Mouse (Mus musculus): ENCODE results near the gene Tbc1d1. TPM values are rescaled to one million over a fixed set of nuclear protein-coding genes. Genes with fewer than 3 reads are reported as not detected.
A peak's percentile ranks its signal among the peaks of the same experiment; 100 is the strongest.

The Tbc1d1 gene
- polyA plus RNA-seq, 1 experiment, result 17.0 TPM

GRCm38 (mm10) chr5:64228252-64228651 lies 72.1 kb downstream of the Tbc1d1 start:
- no peak for DNase-seq
- Histone ChIP-seq H3K4me3 (ENCODE audit: control insufficient read depth, insufficient read depth, low read length) (no peak overlapping the region), H3K4me1 (replicated peaks; ENCODE audit: control insufficient read depth, insufficient read depth, low read length) (peaks cover 13% of the 10 kb centered on the region), H3K27ac (ENCODE audit: control insufficient read depth, insufficient read depth, low read length) (no peak overlapping the region), H3K36me3 (ENCODE audit: control insufficient read depth, insufficient read depth, low read length) (no peaks in the 10 kb centered on the region), H3K27me3 (ENCODE audit: control insufficient read depth, insufficient read depth, low read length) (no peaks in the 10 kb centered on the region)
- TF ChIP-seq POLR2A (IDR thresholded peaks at IDR 0.05; ENCODE audit: control insufficient read depth, extremely low read depth, insufficient read depth, low read length, poor library complexity), result no peak
- no peak for TF ChIP-seq CTCF (IDR thresholded peaks at IDR 0.05; ENCODE audit: borderline replicate concordance, control insufficient read depth, extremely low read depth, insufficient read depth, low read length, poor library complexity)
- 93% methylated on average over 3 of the region's 3 CpGs for WGBS

- DNase-seq, result peak; percentile 18
- WGBS, result 54% methylated on average over 12 of the region's 12 CpGs
- H3K4me1 ChIP-seq (replicated peaks; ENCODE audit: control insufficient read depth, insufficient read depth, low read length), result peaks cover 17% of the 10 kb centered on the region
- no peak for TF ChIP-seq CTCF (IDR thresholded peaks at IDR 0.05; ENCODE audit: borderline replicate concordance, control insufficient read depth, extremely low read depth, insufficient read depth, low read length, poor library complexity)
- TF ChIP-seq POLR2A (IDR thresholded peaks at IDR 0.05; ENCODE audit: control insufficient read depth, extremely low read depth, insufficient read depth, low read length, poor library complexity), result no peak
- peak overlapping the region; percentile 35 for H3K4me3 ChIP-seq (ENCODE audit: control insufficient read depth, insufficient read depth, low read length)
- H3K36me3 ChIP-seq (ENCODE audit: control insufficient read depth, insufficient read depth, low read length), result no peaks in the 10 kb centered on the region
- no peak overlapping the region for H3K27ac ChIP-seq (ENCODE audit: control insufficient read depth, insufficient read depth, low read length)
- no peaks in the 10 kb centered on the region for H3K27me3 ChIP-seq (ENCODE audit: control insufficient read depth, insufficient read depth, low read length)
Measured at GRCm38 (mm10) chr5:64229336-64229866, 73.3 kb downstream of the Tbc1d1 start.

GRCm38 (mm10) chr5:64230061-64230466 lies 74.0 kb downstream of the Tbc1d1 start:
- Histone ChIP-seq H3K36me3 (ENCODE audit: control insufficient read depth, insufficient read depth, low read length) (no peaks in the 10 kb centered on the region), H3K27ac (ENCODE audit: control insufficient read depth, insufficient read depth, low read length) (no peak overlapping the region), H3K4me3 (ENCODE audit: control insufficient read depth, insufficient read depth, low read length) (peak overlapping the region; percentile 96), H3K27me3 (ENCODE audit: control insufficient read depth, insufficient read depth, low read length) (no peaks in the 10 kb centered on the region), H3K4me1 (replicated peaks; ENCODE audit: control insufficient read depth, insufficient read depth, low read length) (peaks cover 21% of the 10 kb centered on the region)
- peak; percentile 38; the same call in 1 of the 2 replicates for TF ChIP-seq POLR2A (IDR thresholded peaks at IDR 0.05; ENCODE audit: control insufficient read depth, extremely low read depth, insufficient read depth, low read length, poor library complexity)
- no peak for TF ChIP-seq CTCF (IDR thresholded peaks at IDR 0.05; ENCODE audit: borderline replicate concordance, control insufficient read depth, extremely low read depth, insufficient read depth, low read length, poor library complexity)
- WGBS, result under 1% methylated on average over 28 of the region's 48 CpGs
- peak; percentile 91 for DNase-seq

DNA sequence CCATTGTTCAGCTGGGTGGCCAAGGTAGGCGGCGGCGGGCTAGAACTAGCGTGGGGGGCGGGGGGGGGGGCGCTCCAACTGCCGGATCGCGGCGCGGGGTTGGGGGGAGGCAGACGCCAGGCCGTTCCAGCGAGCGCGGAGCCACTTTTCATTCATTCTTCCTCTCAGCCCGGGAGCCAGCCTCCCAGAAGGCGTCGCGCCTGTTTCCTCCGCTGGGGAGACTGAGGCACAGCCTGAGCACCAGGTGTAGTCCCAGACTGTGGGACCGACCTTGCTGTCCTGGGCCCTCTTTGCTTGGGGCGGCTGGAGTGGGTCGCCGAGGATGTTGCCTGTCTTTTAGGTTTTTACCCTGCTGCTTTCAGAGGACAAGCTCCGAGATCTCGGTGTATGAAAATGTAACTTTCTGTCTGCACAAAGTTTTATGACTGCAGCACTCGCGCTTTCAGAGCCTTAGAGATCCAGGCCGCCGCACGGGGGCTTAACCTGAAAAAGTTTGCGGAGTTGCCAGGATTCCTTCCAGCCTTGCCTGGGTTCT lies 74.5 kb downstream of the Tbc1d1 start:
- Histone ChIP-seq H3K36me3 (ENCODE audit: control insufficient read depth, insufficient read depth, low read length) (no peaks in the 10 kb centered on the region), H3K4me1 (replicated peaks; ENCODE audit: control insufficient read depth, insufficient read depth, low read length) (peaks cover 21% of the 10 kb centered on the region), H3K27me3 (ENCODE audit: control insufficient read depth, insufficient read depth, low read length) (no peaks in the 10 kb centered on the region), H3K4me3 (ENCODE audit: control insufficient read depth, insufficient read depth, low read length) (peak overlapping the region; percentile 96), H3K27ac (ENCODE audit: control insufficient read depth, insufficient read depth, low read length) (peak overlapping the region; percentile 29; the same call in 1 of the 2 replicates)
- peak; percentile 53 for DNase-seq
- TF ChIP-seq POLR2A (IDR thresholded peaks at IDR 0.05; ENCODE audit: control insufficient read depth, extremely low read depth, insufficient read depth, low read length, poor library complexity), result no peak
- WGBS, result under 1% methylated on average over 17 of the region's 33 CpGs

DNA sequence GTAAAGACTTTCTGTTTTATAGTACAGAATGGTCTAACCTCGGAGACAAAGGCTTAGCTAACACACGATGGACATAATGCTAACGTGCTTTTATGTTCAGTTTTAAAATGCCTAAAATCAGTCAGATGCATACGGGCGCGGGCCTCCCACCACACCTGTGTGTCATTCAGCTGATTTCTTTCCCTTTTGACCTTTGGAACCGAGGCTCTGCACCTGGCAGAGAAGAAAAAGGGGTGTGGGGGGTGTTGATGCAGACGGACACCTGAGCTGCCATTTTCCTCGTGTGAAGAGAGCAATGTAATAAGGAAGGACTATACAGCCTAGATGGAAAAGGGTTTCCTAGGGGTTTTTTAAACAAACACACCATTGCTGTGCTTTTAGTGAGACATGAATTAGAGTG lies 76.8 kb downstream of the Tbc1d1 start:
- H3K27ac ChIP-seq (ENCODE audit: control insufficient read depth, insufficient read depth, low read length), result no peak overlapping the region
- WGBS, result 70% methylated on average over 9 of the region's 9 CpGs
- no peaks in the 10 kb centered on the region for H3K36me3 ChIP-seq (ENCODE audit: control insufficient read depth, insufficient read depth, low read length)
- no peak overlapping the region for H3K4me3 ChIP-seq (ENCODE audit: control insufficient read depth, insufficient read depth, low read length)
- H3K4me1 ChIP-seq (replicated peaks; ENCODE audit: control insufficient read depth, insufficient read depth, low read length), result peaks cover 24% of the 10 kb centered on the region
- TF ChIP-seq POLR2A (IDR thresholded peaks at IDR 0.05; ENCODE audit: control insufficient read depth, extremely low read depth, insufficient read depth, low read length, poor library complexity), result no peak
- no peak for TF ChIP-seq CTCF (IDR thresholded peaks at IDR 0.05; ENCODE audit: borderline replicate concordance, control insufficient read depth, extremely low read depth, insufficient read depth, low read length, poor library complexity)
- no peak for DNase-seq
- H3K27me3 ChIP-seq (ENCODE audit: control insufficient read depth, insufficient read depth, low read length), result no peaks in the 10 kb centered on the region

GRCm38 (mm10) chr5:64234269-64234985 lies 78.3 kb downstream of the Tbc1d1 start:
- Histone ChIP-seq H3K4me3 (ENCODE audit: control insufficient read depth, insufficient read depth, low read length) (no peak overlapping the region), H3K27me3 (ENCODE audit: control insufficient read depth, insufficient read depth, low read length) (no peaks in the 10 kb centered on the region), H3K4me1 (replicated peaks; ENCODE audit: control insufficient read depth, insufficient read depth, low read length) (peaks cover 24% of the 10 kb centered on the region), H3K27ac (ENCODE audit: control insufficient read depth, insufficient read depth, low read length) (no peak overlapping the region), H3K36me3 (ENCODE audit: control insufficient read depth, insufficient read depth, low read length) (no peaks in the 10 kb centered on the region)
- 36% methylated on average over 8 of the region's 8 CpGs for WGBS
- TF ChIP-seq CTCF (IDR thresholded peaks at IDR 0.05; ENCODE audit: borderline replicate concordance, control insufficient read depth, extremely low read depth, insufficient read depth, low read length, poor library complexity) (no peak), POLR2A (IDR thresholded peaks at IDR 0.05; ENCODE audit: control insufficient read depth, extremely low read depth, insufficient read depth, low read length, poor library complexity) (no peak)
- DNase-seq, result peak; percentile 13
